Mouse (Mus musculus): ENCODE data around the gene Crk.

Gene Crk

GRCm38 (mm10) chr11:75741615-75742014 is 62.6 kb downstream of the Crk start:
- no peak for DNase-seq

DNA sequence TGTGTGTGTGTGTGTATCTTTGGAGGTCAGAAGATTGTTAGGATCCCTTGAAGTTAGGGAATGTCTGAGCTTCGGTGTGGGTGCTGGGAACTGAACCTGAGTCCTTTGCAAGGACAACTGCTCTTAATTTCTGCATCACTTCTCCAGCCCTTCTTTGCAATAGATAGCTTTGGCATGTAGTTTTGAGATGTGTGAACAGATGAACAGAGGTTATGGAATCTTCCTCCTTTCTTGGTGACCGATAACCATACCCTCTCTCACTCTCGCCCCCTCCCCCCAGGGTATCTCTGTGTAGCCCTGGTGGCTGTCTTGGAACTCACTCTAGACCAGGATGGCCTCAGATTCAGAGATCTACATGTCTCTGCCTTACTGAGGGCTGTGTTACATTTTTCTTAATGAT is 65.7 kb downstream of the Crk start:
- DNase-seq = no peak

DNA sequence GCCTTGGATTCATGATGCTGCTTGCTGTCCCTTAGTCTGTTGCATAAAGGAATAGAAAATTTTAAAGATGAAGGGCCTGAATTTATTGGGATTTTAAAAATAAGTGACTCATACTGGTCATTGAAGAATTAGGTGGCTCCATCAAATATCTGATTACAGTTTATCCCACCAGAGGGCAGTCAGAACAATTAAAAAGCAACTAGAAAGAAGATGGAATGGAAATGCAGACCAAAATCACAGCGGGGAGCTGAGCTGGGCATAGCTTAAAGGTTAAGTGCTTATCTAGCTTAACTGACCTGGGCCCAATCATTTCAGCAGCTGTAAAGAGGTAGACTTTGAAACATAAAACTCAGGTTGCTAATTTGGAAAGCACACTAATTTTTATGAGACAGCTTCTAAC is 71.5 kb downstream of the Crk start:
- no peak for DNase-seq

GRCm38 (mm10) chr11:75751082-75751481 is 72.0 kb downstream of the Crk start:
- DNase-seq = no peak
